Mouse (Mus musculus) thymus, adult 2 months (tissue): ENCODE data around the gene Psg16.

Experiments
- CTCF ChIP-seq: fragments of 200-500 bp; IDR thresholded peaks from 2 replicates; pipeline ENCODE4 v1.5.1; 2012; ENCODE audit warnings: mild to moderate bottlenecking, control low read depth, low read length, moderate library complexity, borderline replicate concordance; ENCODE audit not compliant: control insufficient read depth, poor library complexity, insufficient read depth; ENCODE audit errors: extremely low read depth
- POLR2A ChIP-seq: fragments of 200-500 bp; IDR thresholded peaks from 2 replicates; pipeline ENCODE4 v1.6.1; 2012; ENCODE audit warnings: mild to moderate bottlenecking, low read length, control low read depth, moderate library complexity; ENCODE audit not compliant: control insufficient read depth, poor library complexity, insufficient read depth; ENCODE audit errors: extremely low read depth

DNA sequence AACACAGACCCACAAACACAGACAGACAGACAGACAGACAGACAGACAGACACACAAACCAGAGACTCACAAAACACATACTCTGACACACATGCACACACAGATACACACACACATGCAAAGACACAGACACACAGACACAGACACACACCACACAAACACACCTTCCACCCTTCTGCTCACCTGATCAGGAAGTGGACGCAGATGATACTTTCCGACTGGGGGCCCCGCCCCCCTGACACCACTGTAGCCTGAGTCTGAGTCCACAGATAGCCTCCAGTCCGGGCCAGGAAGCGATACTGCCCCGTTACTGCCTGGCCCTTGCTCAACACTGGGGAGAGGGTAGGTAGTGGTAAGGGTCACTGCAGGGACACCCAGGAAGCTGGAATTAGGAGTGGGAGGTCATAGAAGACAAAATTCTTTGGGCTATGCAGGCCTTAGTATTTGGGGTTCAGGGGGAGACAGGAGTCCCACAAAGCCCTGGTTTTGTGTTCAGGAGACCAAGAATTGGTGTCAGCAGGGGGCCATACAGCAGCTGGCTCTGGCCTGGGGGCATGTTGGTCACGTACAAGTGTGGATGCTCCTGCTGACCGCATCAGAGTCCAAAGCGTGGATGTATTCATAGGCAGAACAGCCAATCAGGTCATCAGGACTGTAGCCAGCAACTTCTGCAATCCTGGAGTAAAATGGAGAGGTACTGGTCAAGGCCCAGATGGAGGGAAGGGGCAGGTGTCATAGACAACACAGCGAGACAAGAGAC lies 25.2 kb upstream of the Psg16 start:
- TF ChIP-seq CTCF (no peak), POLR2A (no peak)
